9 mouse cellular contexts compared by ENCODE assay signal in the genomic region with DNA sequence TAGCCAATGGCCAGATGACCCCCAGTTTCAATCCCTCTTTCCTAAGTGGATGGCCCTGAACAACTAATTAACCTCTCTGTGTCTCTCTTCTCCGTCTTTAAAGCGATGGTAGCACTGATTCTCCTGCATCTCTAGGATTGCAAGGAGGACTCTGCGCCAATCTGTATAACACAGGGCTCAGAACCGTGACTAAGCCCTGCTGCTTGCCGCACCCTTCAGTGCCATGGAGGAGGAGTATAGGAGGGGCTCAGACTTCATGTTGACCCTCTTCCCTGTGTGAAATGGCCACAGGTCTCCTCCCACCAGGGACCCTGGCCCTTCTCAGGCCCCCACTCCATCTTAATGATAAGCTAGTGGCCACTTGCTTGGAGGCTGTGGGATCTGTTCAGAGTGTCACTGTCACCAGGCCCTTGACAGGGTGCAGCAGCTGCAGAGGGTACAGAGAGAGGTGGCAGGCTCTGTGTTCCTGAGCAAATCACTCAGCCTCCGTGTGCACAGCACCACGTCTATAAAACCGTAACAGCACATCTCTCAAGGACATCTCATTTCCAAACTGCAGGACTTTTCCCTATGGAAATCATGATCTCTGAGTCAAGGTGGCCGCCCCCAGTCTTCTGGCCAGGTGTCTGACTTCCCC. TPM values are rescaled to one million over a fixed set of nuclear protein-coding genes. Genes with fewer than 3 reads are reported as not detected.
DNase-seq lines count a peak whose midpoint lies in the region; ATAC-seq and TF ChIP-seq lines count a peak whose summit lies in the region.
"Had no signal": no experiment of that assay in that cellular context is flagged by ENCODE, and none has a peak within 500 bp of the region (broad histone marks: within the 10 kb centered on the region; RNA-seq: fewer than 3 reads in every experiment).

No protein-coding gene starts in this region.

- peak; percentile 16 for DNase-seq in cerebellum, adult 9-10 months
- no peak for DNase-seq in cerebellum, postnatal 25 days
- DNase-seq in lung, postnatal 0 days (ENCODE audit: low spot score): no peak
- no peak for DNase-seq in lung, postnatal 10 days
- no peak for DNase-seq in adrenal gland, postnatal 4 days (ENCODE audit: low spot score in 2 of 2)
- DNase-seq in thymus, postnatal 14 days: no peak
- DNase-seq: lung, postnatal 36 days had no signal

- no peak for TF ChIP-seq EP300 in lung, postnatal 0 days (IDR thresholded peaks at IDR 0.05)

- H3K27me3 ChIP-seq in lung, postnatal 0 days (replicated peaks; ENCODE audit: insufficient read depth, low read length): no peaks in the 10 kb centered on the region
- H3K27me3 ChIP-seq in limb, embryonic 12.5 days: peaks cover 9% of the 10 kb centered on the region; the same call in 1 of the 2 replicates
- no peaks in the 10 kb centered on the region for H3K27me3 ChIP-seq in stomach, embryonic 15.5 days (replicated peaks)

- H3K36me3 ChIP-seq in lung, postnatal 0 days (ENCODE audit: insufficient read depth, low read length): no peaks in the 10 kb centered on the region
- H3K36me3 ChIP-seq in limb, embryonic 12.5 days: no peaks in the 10 kb centered on the region
- no peaks in the 10 kb centered on the region for H3K36me3 ChIP-seq in stomach, embryonic 15.5 days

- no peak overlapping the region for H3K4me3 ChIP-seq in lung, postnatal 0 days (ENCODE audit: low read depth, low read length)
- peak overlapping the region; percentile 44; the same call in 1 of the 2 replicates for H3K4me3 ChIP-seq in limb, embryonic 12.5 days (replicated peaks)
- H3K4me3 ChIP-seq in stomach, embryonic 15.5 days (replicated peaks): peak overlapping the region; percentile 39

- H3K4me2 ChIP-seq in lung, postnatal 0 days (replicated peaks; ENCODE audit: low read depth, low read length): peak overlapping the region; percentile 62
- peak overlapping the region; percentile 86 for H3K4me2 ChIP-seq in limb, embryonic 12.5 days
- peak overlapping the region; percentile 79 for H3K4me2 ChIP-seq in stomach, embryonic 15.5 days

- ATAC-seq in lung, postnatal 0 days: no peak
- ATAC-seq in limb, embryonic 12.5 days (ENCODE audit: insufficient number of reproducible peaks, insufficient read depth, low FRiP score, low TSS enrichment, low read depth): 0 out of 2 replicates have a peak, but pooled peaks have one; percentile 40
- peak; percentile 9; the same call in 1 of the 2 replicates for ATAC-seq in stomach, embryonic 15.5 days (ENCODE audit: insufficient read depth, low FRiP score, low read depth)

- WGBS in lung, postnatal 0 days: 57% methylated on average over 9 of the region's 9 CpGs
- 42% methylated on average over 9 of the region's 9 CpGs for WGBS in limb, embryonic 12.5 days
- 57% methylated on average over 9 of the region's 9 CpGs for WGBS in stomach, embryonic 15.5 days

- H3K9me3 ChIP-seq in lung, postnatal 0 days (ENCODE audit: low read length): no peaks in the 10 kb centered on the region
- peaks cover 7% of the 10 kb centered on the region; the same call in 1 of the 2 replicates for H3K9me3 ChIP-seq in limb, embryonic 12.5 days
- H3K9me3 ChIP-seq in stomach, embryonic 15.5 days: no peaks in the 10 kb centered on the region

- H3K4me1 ChIP-seq in lung, postnatal 0 days (ENCODE audit: insufficient read depth, low read depth, low read length): peaks cover 4% of the 10 kb centered on the region; the same call in 1 of the 2 replicates
- peaks cover 33% of the 10 kb centered on the region for H3K4me1 ChIP-seq in limb, embryonic 12.5 days (replicated peaks)
- peaks cover 33% of the 10 kb centered on the region for H3K4me1 ChIP-seq in stomach, embryonic 15.5 days

- TF ChIP-seq CTCF in lung, postnatal 0 days (IDR thresholded peaks at IDR 0.05): no peak

- H3K9ac ChIP-seq in lung, postnatal 0 days (replicated peaks; ENCODE audit: low read depth): no peak overlapping the region
- H3K9ac ChIP-seq in limb, embryonic 12.5 days (replicated peaks): peak overlapping the region; percentile 40
- no peak overlapping the region for H3K9ac ChIP-seq in stomach, embryonic 15.5 days

- no peak overlapping the region for H3K27ac ChIP-seq in lung, postnatal 0 days (ENCODE audit: low read length)
- peak overlapping the region; percentile 35; the same call in 1 of the 2 replicates for H3K27ac ChIP-seq in limb, embryonic 12.5 days
- H3K27ac ChIP-seq in stomach, embryonic 15.5 days: peak overlapping the region; percentile 87

RNA-seq across cellular contexts. Expression of gene Lgi2, which starts 51.6 kb away (rescaled TPM):
- 2.0 and 2.1 TPM in 2 replicates for polyA plus RNA-seq in lung, postnatal 0 days (2015; fragmentation: Nextera tagmentation; extraction: Ambion mirVana)
- polyA plus RNA-seq in limb, embryonic 12.5 days (2016; fragmentation: Nextera tagmentation; extraction: Ambion mirVana): 1.2 and 1.3 TPM in 2 replicates
- 14.1 and 16.1 TPM in 2 replicates for polyA plus RNA-seq in stomach, embryonic 15.5 days (2015; fragmentation: Nextera tagmentation; extraction: Ambion mirVana)
- 1 to 10 TPM; 3.7 to 4.4 TPM for total RNA-seq in adrenal gland, postnatal 4 days (2021)

RNA-seq across cellular contexts. Expression of gene Sepsecs, which starts 51.7 kb away (rescaled TPM):
- 9.0 and 9.9 TPM in 2 replicates for polyA plus RNA-seq in lung, postnatal 0 days (2015; fragmentation: Nextera tagmentation; extraction: Ambion mirVana)
- 7.9 and 8.5 TPM in 2 replicates for polyA plus RNA-seq in limb, embryonic 12.5 days (2016; fragmentation: Nextera tagmentation; extraction: Ambion mirVana)
- polyA plus RNA-seq in stomach, embryonic 15.5 days (2015; fragmentation: Nextera tagmentation; extraction: Ambion mirVana): 9.4 and 10.7 TPM in 2 replicates
- 10 to 100 TPM; 16.8 to 21.8 TPM for total RNA-seq in adrenal gland, postnatal 4 days (2021)
